Mouse (Mus musculus): Measurements from ENCODE around the gene Tmem221. TPM values are rescaled to one million over a fixed set of nuclear protein-coding genes. Genes with fewer than 3 reads are reported as not detected.

Gene Tmem221
- polyA plus RNA-seq, 1 experiment from 2014 or later, result 0.14 TPM

DNA sequence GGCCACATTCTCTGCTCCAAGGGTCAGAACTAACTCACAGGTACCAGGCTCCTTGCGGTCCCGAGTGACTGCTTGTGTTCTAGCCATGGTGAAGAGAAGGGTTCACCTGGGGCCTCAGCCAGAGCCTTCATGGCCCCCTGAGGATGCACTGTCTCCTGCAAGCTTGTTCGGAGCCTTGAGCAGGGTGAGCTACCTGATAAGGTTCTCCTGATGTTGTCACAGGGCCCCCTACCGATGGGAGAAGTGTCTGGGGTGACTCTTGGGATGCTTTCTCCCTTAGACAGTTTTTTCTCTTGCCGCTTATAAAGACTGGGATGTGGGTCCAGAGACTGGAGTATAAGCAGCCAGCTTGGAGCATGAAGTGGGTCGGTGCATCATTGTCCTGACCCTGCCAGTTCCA is 37.7 kb upstream of the Tmem221 start:
- Histone ChIP-seq H3K36me3 (ENCODE audit: control insufficient read depth, insufficient read depth, low read length) (no peaks in the 10 kb centered on the region), H3K9ac (ENCODE audit: low read length) (peak overlapping the region; percentile 20; the same call in 1 of the 2 replicates), H3K9me3 (ENCODE audit: control insufficient read depth, low read length) (no peaks in the 10 kb centered on the region), H3K4me2 (no peak overlapping the region), H3K27ac (ENCODE audit: low read depth, low read length) (peak overlapping the region; percentile 9; the same call in 1 of the 2 replicates), H3K4me3 (ENCODE audit: low read depth, low read length) (no peak overlapping the region), H3K4me1 (ENCODE audit: control insufficient read depth, insufficient read depth, low read length) (peaks cover 17% of the 10 kb centered on the region), H3K27me3 (ENCODE audit: control insufficient read depth, insufficient read depth, low read length) (peaks cover 7% of the 10 kb centered on the region; the same call in 1 of the 2 replicates)
- ATAC-seq (ENCODE audit: low FRiP score), result no peak
- DNase-seq (ENCODE audit: low spot score, missing footprints), result no peak
- 59% methylated on average over 6 of the region's 6 CpGs for WGBS

DNA sequence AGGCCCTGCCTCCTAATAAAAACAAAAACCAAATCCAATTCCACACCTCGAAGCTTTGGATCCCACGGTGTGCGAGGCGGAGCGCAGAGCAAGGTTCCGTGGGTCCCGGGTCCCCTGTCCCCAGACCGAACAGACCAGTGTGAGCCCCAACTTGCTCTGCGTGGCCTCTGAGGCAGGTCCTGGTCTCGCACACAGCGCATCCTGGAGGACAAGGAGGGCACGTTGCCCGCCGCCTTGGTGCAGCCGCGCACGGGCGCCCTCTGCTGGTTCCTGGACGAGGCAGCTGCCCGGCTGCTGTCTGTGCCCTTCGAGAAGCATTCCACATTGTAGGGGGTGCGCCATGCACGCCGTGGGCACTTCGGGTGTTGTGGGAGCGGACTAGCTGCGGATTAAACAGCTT is 37.2 kb upstream of the Tmem221 start:
- WGBS, result 10% methylated on average over 27 of the region's 27 CpGs
- Histone ChIP-seq H3K4me1 (ENCODE audit: control insufficient read depth, insufficient read depth, low read length) (peaks cover 22% of the 10 kb centered on the region), H3K36me3 (ENCODE audit: control insufficient read depth, insufficient read depth, low read length) (no peaks in the 10 kb centered on the region), H3K9ac (ENCODE audit: low read length) (peak overlapping the region; percentile 20), H3K27me3 (ENCODE audit: control insufficient read depth, insufficient read depth, low read length) (peaks cover 3% of the 10 kb centered on the region; the same call in 1 of the 2 replicates), H3K4me2 (no peak overlapping the region; the same call in 1 of the 2 replicates), H3K9me3 (ENCODE audit: control insufficient read depth, low read length) (no peaks in the 10 kb centered on the region), H3K4me3 (ENCODE audit: low read depth, low read length) (no peak overlapping the region), H3K27ac (ENCODE audit: low read depth, low read length) (0 out of 2 replicates have a peak overlapping the region, but pooled peaks have one; percentile 9)
- peak; percentile 33 for ATAC-seq (ENCODE audit: low FRiP score)
- DNase-seq (ENCODE audit: low spot score, missing footprints), result peak; percentile 98

DNA sequence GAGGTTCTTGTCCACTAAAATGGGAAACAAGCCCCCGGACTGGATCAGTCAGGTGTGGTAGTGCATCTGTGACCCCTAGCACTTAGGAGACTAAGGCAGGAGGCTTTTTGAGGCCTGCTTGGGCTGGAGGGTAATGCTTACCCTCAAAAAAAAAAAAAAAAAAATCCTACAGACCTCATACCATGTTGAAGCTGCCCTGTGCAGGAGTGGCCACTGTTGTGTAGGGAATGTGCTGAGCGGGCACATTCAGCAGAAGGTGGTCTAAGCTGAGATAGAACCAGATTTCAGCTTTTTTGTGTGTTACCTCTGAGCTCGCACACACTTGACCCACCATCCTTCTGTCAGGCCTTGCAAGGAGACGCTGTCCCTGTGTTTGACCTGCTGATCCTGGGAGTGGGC is 35.7 kb upstream of the Tmem221 start:
- Histone ChIP-seq H3K4me3 (ENCODE audit: low read depth, low read length) (no peak overlapping the region), H3K4me2 (no peak overlapping the region), H3K27me3 (ENCODE audit: control insufficient read depth, insufficient read depth, low read length) (no peaks in the 10 kb centered on the region), H3K4me1 (ENCODE audit: control insufficient read depth, insufficient read depth, low read length) (peaks cover 22% of the 10 kb centered on the region), H3K9ac (ENCODE audit: low read length) (no peak overlapping the region), H3K9me3 (ENCODE audit: control insufficient read depth, low read length) (no peaks in the 10 kb centered on the region), H3K27ac (ENCODE audit: low read depth, low read length) (no peak overlapping the region), H3K36me3 (ENCODE audit: control insufficient read depth, insufficient read depth, low read length) (no peaks in the 10 kb centered on the region)
- ATAC-seq (ENCODE audit: low FRiP score) (no peak), DNase-seq (ENCODE audit: low spot score, missing footprints) (no peak)
- WGBS, result 91% methylated on average over 4 of the region's 4 CpGs

- Histone ChIP-seq H3K4me3 (ENCODE audit: low read depth, low read length) (no peak overlapping the region), H3K27me3 (ENCODE audit: control insufficient read depth, insufficient read depth, low read length) (no peaks in the 10 kb centered on the region), H3K9me3 (ENCODE audit: control insufficient read depth, low read length) (no peaks in the 10 kb centered on the region), H3K4me2 (no peak overlapping the region; the same call in 1 of the 2 replicates), H3K9ac (ENCODE audit: low read length) (no peak overlapping the region), H3K4me1 (ENCODE audit: control insufficient read depth, insufficient read depth, low read length) (peaks cover 22% of the 10 kb centered on the region), H3K27ac (ENCODE audit: low read depth, low read length) (no peak overlapping the region), H3K36me3 (ENCODE audit: control insufficient read depth, insufficient read depth, low read length) (no peaks in the 10 kb centered on the region)
- ATAC-seq (ENCODE audit: low FRiP score), result no peak
- DNase-seq (ENCODE audit: low spot score, missing footprints), result no peak
- WGBS, result 92% methylated on average over 8 of the region's 8 CpGs
Observed at GRCm38 (mm10) chr8:71593556-71594323, 35.1 kb upstream of the Tmem221 start.

GRCm38 (mm10) chr8:71592374-71593170 is 33.9 kb upstream of the Tmem221 start:
- H3K4me3 ChIP-seq (ENCODE audit: low read depth, low read length), result peak overlapping the region; percentile 69
- H3K4me1 ChIP-seq (ENCODE audit: control insufficient read depth, insufficient read depth, low read length), result peaks cover 22% of the 10 kb centered on the region
- H3K27me3 ChIP-seq (ENCODE audit: control insufficient read depth, insufficient read depth, low read length), result no peaks in the 10 kb centered on the region
- DNase-seq (ENCODE audit: low spot score, missing footprints) (peak; percentile 93), ATAC-seq (ENCODE audit: low FRiP score) (peak; percentile 78)
- no peaks in the 10 kb centered on the region for H3K9me3 ChIP-seq (ENCODE audit: control insufficient read depth, low read length)
- 5% methylated on average over 60 of the region's 60 CpGs for WGBS
- H3K9ac ChIP-seq (ENCODE audit: low read length), result peak overlapping the region; percentile 85
- peak overlapping the region; percentile 94 for H3K27ac ChIP-seq (ENCODE audit: low read depth, low read length)
- H3K36me3 ChIP-seq (ENCODE audit: control insufficient read depth, insufficient read depth, low read length), result no peaks in the 10 kb centered on the region
- H3K4me2 ChIP-seq, result peak overlapping the region; percentile 86

GRCm38 (mm10) chr8:71591471-71592373 is 33.1 kb upstream of the Tmem221 start, which contains the start of gene Pgls:
Gene Pgls, plus strand, starts transcription at chr8:71592176.
- peak; percentile 99 for DNase-seq (ENCODE audit: low spot score, missing footprints)
- no peaks in the 10 kb centered on the region for H3K27me3 ChIP-seq (ENCODE audit: control insufficient read depth, insufficient read depth, low read length)
- no peaks in the 10 kb centered on the region for H3K9me3 ChIP-seq (ENCODE audit: control insufficient read depth, low read length)
- peak; percentile 90 for ATAC-seq (ENCODE audit: low FRiP score)
- H3K36me3 ChIP-seq (ENCODE audit: control insufficient read depth, insufficient read depth, low read length), result no peaks in the 10 kb centered on the region
- H3K4me1 ChIP-seq (ENCODE audit: control insufficient read depth, insufficient read depth, low read length), result peaks cover 22% of the 10 kb centered on the region
- H3K4me3 ChIP-seq (ENCODE audit: low read depth, low read length), result peak within 1 kb of the TSS; percentile 69
- WGBS, result under 1% methylated on average over 60 of the region's 71 CpGs
- H3K27ac ChIP-seq (ENCODE audit: low read depth, low read length), result peak within 1 kb of the TSS; percentile 94
- peak within 1 kb of the TSS; percentile 86 for H3K4me2 ChIP-seq
- H3K9ac ChIP-seq (ENCODE audit: low read length), result peak within 1 kb of the TSS; percentile 85

DNA sequence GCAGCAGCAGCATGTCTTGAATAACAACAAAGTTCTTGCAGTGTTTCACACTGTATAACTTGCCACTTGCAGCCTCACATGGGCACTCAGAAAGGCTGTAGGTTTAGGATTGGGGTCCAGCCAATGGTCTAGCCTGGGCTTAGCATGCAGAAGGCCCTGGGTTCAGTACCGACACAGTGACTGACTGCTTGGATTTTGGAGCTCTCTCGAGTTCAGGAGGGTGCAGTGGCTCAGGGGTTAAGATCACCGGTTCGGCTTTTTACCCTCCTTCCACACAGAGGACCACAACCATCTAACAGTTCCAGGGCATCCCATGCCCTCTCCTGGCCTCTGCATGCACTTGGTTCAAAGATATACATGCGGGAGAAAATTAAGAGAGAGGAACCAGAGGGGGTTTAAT is 32.3 kb upstream of the Tmem221 start:
- peak overlapping the region; percentile 94; the same call in 1 of the 2 replicates for H3K27ac ChIP-seq (ENCODE audit: low read depth, low read length)
- WGBS, result 27% methylated on average over 5 of the region's 5 CpGs
- peak overlapping the region; percentile 69 for H3K4me3 ChIP-seq (ENCODE audit: low read depth, low read length)
- no peaks in the 10 kb centered on the region for H3K36me3 ChIP-seq (ENCODE audit: control insufficient read depth, insufficient read depth, low read length)
- H3K4me1 ChIP-seq (ENCODE audit: control insufficient read depth, insufficient read depth, low read length), result peaks cover 18% of the 10 kb centered on the region
- no peaks in the 10 kb centered on the region for H3K27me3 ChIP-seq (ENCODE audit: control insufficient read depth, insufficient read depth, low read length)
- no peak for DNase-seq (ENCODE audit: low spot score, missing footprints)
- peak overlapping the region; percentile 86 for H3K4me2 ChIP-seq
- peak overlapping the region; percentile 85 for H3K9ac ChIP-seq (ENCODE audit: low read length)
- no peak for ATAC-seq (ENCODE audit: low FRiP score)
- H3K9me3 ChIP-seq (ENCODE audit: control insufficient read depth, low read length), result no peaks in the 10 kb centered on the region

DNA sequence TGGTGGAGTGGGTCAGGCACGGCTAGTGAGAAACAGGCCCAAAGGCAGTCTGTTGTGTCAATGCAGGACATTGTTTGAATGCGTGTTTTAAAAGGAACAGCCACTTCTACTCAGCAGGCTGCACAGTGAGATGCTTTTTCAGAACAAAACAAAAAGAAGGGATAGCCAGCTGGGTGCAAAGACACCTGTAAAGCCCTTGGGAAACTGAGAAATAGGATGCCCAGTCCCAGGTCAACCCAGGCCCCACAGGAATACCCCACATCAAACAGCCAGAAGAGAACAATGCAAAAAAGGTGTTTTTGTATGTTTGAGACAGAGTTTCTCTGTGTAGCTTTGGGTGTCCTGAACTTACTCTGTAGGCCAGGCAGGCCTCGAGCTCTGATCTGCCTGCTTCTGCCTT is 30.1 kb upstream of the Tmem221 start:
- no peak overlapping the region for H3K4me2 ChIP-seq
- WGBS, result 71% methylated on average over 3 of the region's 3 CpGs
- no peak for DNase-seq (ENCODE audit: low spot score, missing footprints)

More for the DNA sequence above, 30.1 kb upstream of the Tmem221 start:
- ATAC-seq (ENCODE audit: low FRiP score), result no peak
- Histone ChIP-seq H3K36me3 (ENCODE audit: control insufficient read depth, insufficient read depth, low read length) (peaks cover 4% of the 10 kb centered on the region), H3K27ac (ENCODE audit: low read depth, low read length) (no peak overlapping the region), H3K27me3 (ENCODE audit: control insufficient read depth, insufficient read depth, low read length) (no peaks in the 10 kb centered on the region), H3K4me3 (ENCODE audit: low read depth, low read length) (no peak overlapping the region), H3K9me3 (ENCODE audit: control insufficient read depth, low read length) (no peaks in the 10 kb centered on the region), H3K4me1 (ENCODE audit: control insufficient read depth, insufficient read depth, low read length) (peaks cover 14% of the 10 kb centered on the region), H3K9ac (ENCODE audit: low read length) (no peak overlapping the region)
